Mouse (Mus musculus): ENCODE data around the gene Gramd1b.

- TF ChIP-seq EP300 (IDR thresholded peaks at IDR 0.05; ENCODE audit: low read depth), result no peak
- TF ChIP-seq CTCF (IDR thresholded peaks at IDR 0.05; ENCODE audit: low read depth), result no peak
Measured at GRCm38 (mm10) chr9:40547876-40548275, 16.7 kb upstream of the Gramd1b start.
